Mouse (Mus musculus): ENCODE measurements at regions not wholly inside any gene's neighbourhood (a gene's known extent, or its start where the extent isn't known, plus 50 kb on each side); places are given as distances from the start of the nearest gene placed in this dataset.

- no peaks in the 10 kb centered on the region for H3K36me3 ChIP-seq (ENCODE audit: control insufficient read depth, insufficient read depth, low read length)
Measured at GRCm38 (mm10) chr6:103944361-103944760, 434.0 kb downstream of the Chl1 start.

GRCm38 (mm10) chr6:103947474-103947873, 437.1 kb downstream of the Chl1 start:
- Histone ChIP-seq H3K27ac (ENCODE audit: control insufficient read depth, insufficient read depth, low read depth, low read length) (no peak overlapping the region), H3K36me3 (ENCODE audit: control insufficient read depth, insufficient read depth, low read length) (no peaks in the 10 kb centered on the region), H3K27me3 (ENCODE audit: control insufficient read depth, insufficient read depth, low read length) (no peaks in the 10 kb centered on the region), H3K4me3 (ENCODE audit: control insufficient read depth, low read depth, low read length) (no peak overlapping the region), H3K4me1 (ENCODE audit: control insufficient read depth, insufficient read depth, low read length) (no peaks in the 10 kb centered on the region)
- TF ChIP-seq POLR2A (IDR thresholded peaks at IDR 0.05; ENCODE audit: control insufficient read depth, low read depth, low read length) (no peak), CTCF (IDR thresholded peaks at IDR 0.05; ENCODE audit: control insufficient read depth, insufficient read depth, insufficient replicate concordance, low read depth, low read length) (no peak)

More at GRCm38 (mm10) chr6:103944361-103944760, 434.0 kb downstream of the Chl1 start:
- Histone ChIP-seq H3K4me1 (ENCODE audit: control insufficient read depth, insufficient read depth, low read length) (no peaks in the 10 kb centered on the region), H3K27me3 (ENCODE audit: control insufficient read depth, insufficient read depth, low read length) (no peaks in the 10 kb centered on the region), H3K27ac (ENCODE audit: control insufficient read depth, insufficient read depth, low read depth, low read length) (no peak overlapping the region), H3K4me3 (ENCODE audit: control insufficient read depth, low read depth, low read length) (no peak overlapping the region)
- TF ChIP-seq CTCF (IDR thresholded peaks at IDR 0.05; ENCODE audit: control insufficient read depth, insufficient read depth, insufficient replicate concordance, low read depth, low read length) (no peak), POLR2A (IDR thresholded peaks at IDR 0.05; ENCODE audit: control insufficient read depth, low read depth, low read length) (no peak)

- no peaks in the 10 kb centered on the region for H3K4me1 ChIP-seq (ENCODE audit: control insufficient read depth, insufficient read depth, low read length)
- H3K4me3 ChIP-seq (ENCODE audit: control insufficient read depth, low read depth, low read length), result no peak overlapping the region
- H3K27ac ChIP-seq (ENCODE audit: control insufficient read depth, insufficient read depth, low read depth, low read length), result no peak overlapping the region
- TF ChIP-seq POLR2A (IDR thresholded peaks at IDR 0.05; ENCODE audit: control insufficient read depth, low read depth, low read length), result no peak
- no peak for TF ChIP-seq CTCF (IDR thresholded peaks at IDR 0.05; ENCODE audit: control insufficient read depth, insufficient read depth, insufficient replicate concordance, low read depth, low read length)
- no peaks in the 10 kb centered on the region for H3K36me3 ChIP-seq (ENCODE audit: control insufficient read depth, insufficient read depth, low read length)
- H3K27me3 ChIP-seq (ENCODE audit: control insufficient read depth, insufficient read depth, low read length), result no peaks in the 10 kb centered on the region
Measured at GRCm38 (mm10) chr6:103953134-103953771, 442.9 kb downstream of the Chl1 start.

- H3K4me3 ChIP-seq (ENCODE audit: control insufficient read depth, low read depth, low read length), result no peak overlapping the region
- TF ChIP-seq POLR2A (IDR thresholded peaks at IDR 0.05; ENCODE audit: control insufficient read depth, low read depth, low read length) (no peak), CTCF (IDR thresholded peaks at IDR 0.05; ENCODE audit: control insufficient read depth, insufficient read depth, insufficient replicate concordance, low read depth, low read length) (no peak)
- H3K36me3 ChIP-seq (ENCODE audit: control insufficient read depth, insufficient read depth, low read length), result no peaks in the 10 kb centered on the region
- H3K4me1 ChIP-seq (ENCODE audit: control insufficient read depth, insufficient read depth, low read length), result no peaks in the 10 kb centered on the region
- no peak overlapping the region for H3K27ac ChIP-seq (ENCODE audit: control insufficient read depth, insufficient read depth, low read depth, low read length)
- no peaks in the 10 kb centered on the region for H3K27me3 ChIP-seq (ENCODE audit: control insufficient read depth, insufficient read depth, low read length)
Measured at GRCm38 (mm10) chr6:103959002-103959401, 448.6 kb downstream of the Chl1 start.

GRCm38 (mm10) chr6:103967811-103968420, 457.5 kb downstream of the Chl1 start:
- H3K27me3 ChIP-seq (ENCODE audit: control insufficient read depth, insufficient read depth, low read length), result no peaks in the 10 kb centered on the region
- no peak overlapping the region for H3K27ac ChIP-seq (ENCODE audit: control insufficient read depth, insufficient read depth, low read depth, low read length)
- H3K4me1 ChIP-seq (ENCODE audit: control insufficient read depth, insufficient read depth, low read length), result no peaks in the 10 kb centered on the region
- no peak overlapping the region for H3K4me3 ChIP-seq (ENCODE audit: control insufficient read depth, low read depth, low read length)
- H3K36me3 ChIP-seq (ENCODE audit: control insufficient read depth, insufficient read depth, low read length), result no peaks in the 10 kb centered on the region
- TF ChIP-seq POLR2A (IDR thresholded peaks at IDR 0.05; ENCODE audit: control insufficient read depth, low read depth, low read length) (no peak), CTCF (IDR thresholded peaks at IDR 0.05; ENCODE audit: control insufficient read depth, insufficient read depth, insufficient replicate concordance, low read depth, low read length) (no peak)

- no peak for TF ChIP-seq CTCF (IDR thresholded peaks at IDR 0.05; ENCODE audit: control insufficient read depth, insufficient read depth, insufficient replicate concordance, low read depth, low read length)
- TF ChIP-seq POLR2A (IDR thresholded peaks at IDR 0.05; ENCODE audit: control insufficient read depth, low read depth, low read length), result no peak
- no peaks in the 10 kb centered on the region for H3K36me3 ChIP-seq (ENCODE audit: control insufficient read depth, insufficient read depth, low read length)
- no peak overlapping the region for H3K4me3 ChIP-seq (ENCODE audit: control insufficient read depth, low read depth, low read length)
- H3K27ac ChIP-seq (ENCODE audit: control insufficient read depth, insufficient read depth, low read depth, low read length), result no peak overlapping the region
- no peaks in the 10 kb centered on the region for H3K4me1 ChIP-seq (ENCODE audit: control insufficient read depth, insufficient read depth, low read length)
- no peaks in the 10 kb centered on the region for H3K27me3 ChIP-seq (ENCODE audit: control insufficient read depth, insufficient read depth, low read length)
Measured at GRCm38 (mm10) chr6:103999186-103999585, 488.8 kb downstream of the Chl1 start.

- Histone ChIP-seq H3K4me3 (ENCODE audit: control insufficient read depth, low read depth, low read length) (no peak overlapping the region), H3K27ac (ENCODE audit: control insufficient read depth, insufficient read depth, low read depth, low read length) (no peak overlapping the region), H3K4me1 (ENCODE audit: control insufficient read depth, insufficient read depth, low read length) (no peaks in the 10 kb centered on the region), H3K27me3 (ENCODE audit: control insufficient read depth, insufficient read depth, low read length) (no peaks in the 10 kb centered on the region), H3K36me3 (ENCODE audit: control insufficient read depth, insufficient read depth, low read length) (no peaks in the 10 kb centered on the region)
- TF ChIP-seq POLR2A (IDR thresholded peaks at IDR 0.05; ENCODE audit: control insufficient read depth, low read depth, low read length) (no peak), CTCF (IDR thresholded peaks at IDR 0.05; ENCODE audit: control insufficient read depth, insufficient read depth, insufficient replicate concordance, low read depth, low read length) (no peak)
Measured at GRCm38 (mm10) chr6:104028439-104029091, 464.0 kb upstream of the Cntn6 start.

Measured in testis, adult 2 months (tissue).